Mouse (Mus musculus) testis, adult 2 months (tissue): ENCODE measurements around the gene Ccnc.

Experiments
- CTCF ChIP-seq: fragments of 200-500 bp; IDR thresholded peaks from 2 replicates; pipeline ENCODE4 v1.5.1; 2012; ENCODE audit warnings: low read depth, mild to moderate bottlenecking, inconsistent platforms, low read length, moderate library complexity; ENCODE audit not compliant: control insufficient read depth, insufficient read depth, insufficient replicate concordance
- POLR2A ChIP-seq: fragments of 200-500 bp; IDR thresholded peaks from 2 replicates; pipeline ENCODE4 v1.6.1; 2012; ENCODE audit warnings: low read depth, mild to moderate bottlenecking, inconsistent platforms, low read length, moderate library complexity; ENCODE audit not compliant: control insufficient read depth

DNA sequence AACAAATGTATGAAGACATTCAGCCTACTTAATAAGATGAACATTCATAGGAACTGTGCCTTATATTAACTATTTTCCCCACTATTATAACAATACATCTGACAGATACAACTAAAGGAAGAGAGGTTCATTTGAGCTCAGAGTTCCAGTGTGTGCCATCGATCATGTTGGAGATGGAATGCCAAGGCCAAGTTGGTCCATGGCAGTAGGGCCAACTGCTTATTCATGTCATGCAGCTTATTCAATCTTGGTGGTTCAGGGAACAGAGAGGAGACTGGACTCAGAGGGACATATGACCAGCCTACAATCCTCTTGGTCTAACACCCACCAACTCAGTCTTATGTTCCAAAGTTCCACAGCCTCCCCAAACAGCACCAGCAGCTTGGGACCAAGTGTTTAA, 73.5 kb downstream of the Ccnc start:
- TF ChIP-seq CTCF (no peak), POLR2A (no peak)
